Mouse (Mus musculus): ENCODE data around the gene Gpx7.

Gpx7 gene

GRCm38 (mm10) chr4:108406861-108407401 is at the start of gene Gpx7:
Gene Gpx7 (minus strand): TSS chr4:108406961.
- no peak for DNase-seq

GRCm38 (mm10) chr4:108456028-108456427 is 49.3 kb upstream of the Gpx7 start:
- no peak for DNase-seq

- DNase-seq, result no peak
These were observed 41.3 kb upstream of the Gpx7 start for GRCm38 (mm10) chr4:108448091-108448490.

- peak; percentile 85 to 89 for DNase-seq
These were observed 31.5 kb upstream of the Gpx7 start for GRCm38 (mm10) chr4:108438082-108438840.

GRCm38 (mm10) chr4:108436225-108436624 is 29.5 kb upstream of the Gpx7 start:
- DNase-seq, result no peak

- DNase-seq, result no peak
These were observed 28.9 kb upstream of the Gpx7 start for GRCm38 (mm10) chr4:108435646-108436045.

GRCm38 (mm10) chr4:108434781-108435180 is 28.0 kb upstream of the Gpx7 start:
- DNase-seq, result no peak

- DNase-seq, result no peak
These were observed 27.5 kb upstream of the Gpx7 start for GRCm38 (mm10) chr4:108434221-108434620.

GRCm38 (mm10) chr4:108433341-108433740 is 26.6 kb upstream of the Gpx7 start:
- no peak for DNase-seq

- DNase-seq, result no peak
These were observed 24.8 kb upstream of the Gpx7 start for GRCm38 (mm10) chr4:108431561-108431936.

- peak in 1 of 2 experiments; percentile 35 for DNase-seq
These were observed 24.1 kb upstream of the Gpx7 start for GRCm38 (mm10) chr4:108430656-108431560.

- DNase-seq, result no peak
These were observed 21.6 kb upstream of the Gpx7 start for GRCm38 (mm10) chr4:108428341-108428721.

- DNase-seq, result no peak
These were observed 21.1 kb upstream of the Gpx7 start for GRCm38 (mm10) chr4:108427719-108428340.

- no peak for DNase-seq
These were observed 17.8 kb upstream of the Gpx7 start for GRCm38 (mm10) chr4:108424587-108424986.

- no peak for DNase-seq
These were observed 860 bp upstream of the Gpx7 start for GRCm38 (mm10) chr4:108407621-108408020.

- peak; percentile 67 to 83 for DNase-seq
These were observed 462 bp downstream of the Gpx7 start for GRCm38 (mm10) chr4:108406138-108406860.

- peak; percentile 14 to 43 for DNase-seq
These were observed 1.0 kb downstream of the Gpx7 start for GRCm38 (mm10) chr4:108405766-108406137.

GRCm38 (mm10) chr4:108403861-108404635 is 2.7 kb downstream of the Gpx7 start:
- DNase-seq, result no peak

GRCm38 (mm10) chr4:108400395-108400794 is 6.4 kb downstream of the Gpx7 start:
- no peak for DNase-seq

- DNase-seq, result no peak
These were observed 12.5 kb downstream of the Gpx7 start for GRCm38 (mm10) chr4:108394236-108394635.

GRCm38 (mm10) chr4:108392558-108392957 is 14.2 kb downstream of the Gpx7 start:
- DNase-seq, result peak in 1 of 2 experiments; percentile 20

- DNase-seq, result no peak
These were observed 15.6 kb downstream of the Gpx7 start for GRCm38 (mm10) chr4:108391124-108391523.

All from kidney, postnatal 25 days (tissue).